Mouse (Mus musculus) retina, postnatal 1 day (tissue): ENCODE data around the gene Rhobtb1.

Experiments
- DNase-seq: peaks from one replicate; pipeline ENCODE4 v3.0.0-alpha.2; 2012

Rhobtb1 gene

DNA sequence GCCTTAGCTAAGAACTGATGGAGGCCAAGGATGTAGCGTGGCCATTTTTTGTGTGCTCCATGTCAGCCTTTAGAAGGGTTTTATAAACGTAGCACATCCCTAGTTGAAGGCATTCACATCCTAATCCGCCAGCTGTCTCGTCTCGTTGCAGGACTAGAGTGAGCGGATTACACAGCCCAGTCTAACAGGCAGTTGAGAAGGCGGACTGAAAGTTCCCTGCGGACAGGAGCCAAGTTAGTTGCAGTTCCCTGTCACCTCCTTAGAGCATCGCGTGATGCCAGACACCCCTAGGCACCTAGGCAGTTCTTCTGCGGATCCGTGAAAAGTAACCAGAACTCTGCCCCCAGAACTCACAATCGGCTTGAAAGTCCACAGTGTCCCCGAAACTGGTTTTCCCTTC lies 60.7 kb downstream of the Rhobtb1 start:
- peak; percentile 85 for DNase-seq

DNA sequence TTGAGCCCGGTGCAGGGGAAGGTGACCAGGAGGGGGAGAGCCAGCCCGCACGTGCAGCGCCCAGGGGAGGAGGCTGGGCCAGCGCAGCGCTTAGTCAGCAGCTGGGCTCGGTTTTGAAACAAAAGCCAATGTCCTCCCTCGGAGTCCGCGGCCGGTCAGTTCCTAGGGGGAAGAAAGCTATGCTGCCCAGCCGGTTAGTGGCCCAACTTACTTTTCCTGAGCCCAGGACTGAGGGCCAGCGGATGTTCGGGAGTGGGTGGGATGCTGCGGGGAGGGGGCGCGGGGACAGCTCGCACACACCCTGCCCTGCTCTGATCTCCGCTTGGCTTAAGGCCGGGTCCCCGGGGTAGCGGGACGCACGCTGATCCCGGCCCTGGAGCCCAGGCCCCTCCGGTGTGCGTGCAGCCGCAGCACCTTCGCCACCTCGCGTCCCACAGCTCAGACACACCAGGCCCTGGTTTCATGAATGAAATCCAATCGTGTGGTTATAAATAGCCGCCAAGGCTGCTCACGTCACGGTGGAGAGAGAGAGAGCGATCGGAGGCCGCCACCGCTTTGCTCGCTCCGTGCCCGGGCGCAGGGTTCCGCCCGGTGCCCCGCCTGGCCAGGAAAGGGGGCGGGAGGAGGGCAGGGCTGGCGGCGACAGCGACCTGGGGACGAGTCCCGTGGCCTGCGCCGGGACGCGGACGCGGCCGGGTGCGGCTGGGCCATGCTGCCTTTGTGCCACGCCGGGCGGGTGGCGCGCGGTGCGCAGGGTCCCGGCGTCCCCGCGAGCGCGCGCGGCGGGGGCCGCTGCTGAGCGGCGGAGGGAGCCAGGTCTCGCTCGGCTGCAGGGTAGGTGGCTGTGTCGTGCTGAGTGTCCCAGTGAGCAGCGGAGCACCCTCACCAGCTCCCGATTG lies 61.6 kb downstream of the Rhobtb1 start, which contains the start of gene A930033H14Rik:
TSS of gene A930033H14Rik (minus strand) at position 557 of the 899 bp plus-strand sequence.
- DNase-seq: peak; percentile 93

DNA sequence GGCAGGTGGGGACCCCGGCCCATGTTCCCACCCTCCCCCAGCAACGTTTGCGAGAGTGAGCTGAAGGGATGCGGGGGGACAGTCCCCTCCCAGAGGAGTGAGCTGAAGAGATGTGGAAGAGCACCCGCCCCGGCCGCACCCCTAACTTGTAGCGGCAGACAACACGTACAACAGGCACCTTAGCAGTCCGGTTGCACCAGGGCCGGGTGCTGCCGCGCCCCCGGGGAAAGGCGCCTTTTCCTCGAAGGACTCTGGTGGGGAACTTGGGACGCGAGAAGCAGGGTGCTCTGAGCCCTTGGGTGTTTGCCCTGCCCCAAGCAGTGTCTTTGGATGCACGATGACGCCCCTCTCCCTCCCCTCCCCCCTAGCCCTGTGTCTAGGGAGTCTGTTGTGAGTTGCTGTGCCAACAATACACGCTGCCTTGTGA lies 62.2 kb downstream of the Rhobtb1 start:
- DNase-seq: peak; percentile 66

DNA sequence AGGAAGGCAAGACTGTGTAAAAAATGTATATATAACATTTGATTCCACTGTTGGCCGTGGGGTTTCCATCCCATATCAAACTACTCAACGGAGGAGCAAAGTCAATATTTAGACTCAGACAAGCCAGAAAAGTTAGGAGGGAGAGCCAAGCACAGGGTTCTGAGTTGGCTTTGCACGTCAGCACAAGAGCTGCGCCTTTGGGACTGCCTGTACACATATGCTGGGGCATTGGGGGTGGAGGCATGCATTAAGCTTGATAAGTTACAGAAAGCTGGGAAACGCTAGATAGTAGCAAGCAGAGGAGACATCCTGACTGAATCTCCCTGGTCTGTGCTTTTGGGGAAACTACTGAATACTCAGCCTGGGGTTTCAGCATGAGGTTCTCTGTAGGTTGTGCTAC lies 62.8 kb downstream of the Rhobtb1 start:
- no peak for DNase-seq

DNA sequence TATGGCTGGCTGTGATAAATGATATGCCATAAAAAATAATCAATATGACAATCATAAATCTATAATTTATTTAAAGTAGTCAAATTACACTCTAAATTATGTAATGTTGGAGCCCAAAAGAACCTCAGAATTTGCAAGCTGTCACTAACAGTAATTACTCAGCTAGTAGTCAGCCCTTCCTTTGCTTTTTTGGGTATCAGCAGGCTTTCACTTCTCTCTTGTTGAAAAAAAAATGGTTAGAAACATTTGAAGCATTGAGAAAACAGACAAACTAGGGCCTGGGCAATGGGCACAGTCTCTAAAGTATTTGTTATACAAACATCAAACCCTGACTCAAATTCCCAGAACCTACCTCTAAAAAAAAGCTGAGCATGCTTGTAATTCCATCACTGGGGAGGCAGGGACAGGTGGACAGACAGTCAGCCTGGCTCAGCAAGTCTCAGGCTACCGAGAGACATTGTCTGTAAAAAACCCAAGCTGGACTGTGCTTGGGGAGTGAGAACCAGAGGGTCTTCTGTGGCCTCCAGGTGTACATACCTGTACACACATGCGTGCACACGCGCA lies 66.0 kb downstream of the Rhobtb1 start:
- no peak for DNase-seq

DNA sequence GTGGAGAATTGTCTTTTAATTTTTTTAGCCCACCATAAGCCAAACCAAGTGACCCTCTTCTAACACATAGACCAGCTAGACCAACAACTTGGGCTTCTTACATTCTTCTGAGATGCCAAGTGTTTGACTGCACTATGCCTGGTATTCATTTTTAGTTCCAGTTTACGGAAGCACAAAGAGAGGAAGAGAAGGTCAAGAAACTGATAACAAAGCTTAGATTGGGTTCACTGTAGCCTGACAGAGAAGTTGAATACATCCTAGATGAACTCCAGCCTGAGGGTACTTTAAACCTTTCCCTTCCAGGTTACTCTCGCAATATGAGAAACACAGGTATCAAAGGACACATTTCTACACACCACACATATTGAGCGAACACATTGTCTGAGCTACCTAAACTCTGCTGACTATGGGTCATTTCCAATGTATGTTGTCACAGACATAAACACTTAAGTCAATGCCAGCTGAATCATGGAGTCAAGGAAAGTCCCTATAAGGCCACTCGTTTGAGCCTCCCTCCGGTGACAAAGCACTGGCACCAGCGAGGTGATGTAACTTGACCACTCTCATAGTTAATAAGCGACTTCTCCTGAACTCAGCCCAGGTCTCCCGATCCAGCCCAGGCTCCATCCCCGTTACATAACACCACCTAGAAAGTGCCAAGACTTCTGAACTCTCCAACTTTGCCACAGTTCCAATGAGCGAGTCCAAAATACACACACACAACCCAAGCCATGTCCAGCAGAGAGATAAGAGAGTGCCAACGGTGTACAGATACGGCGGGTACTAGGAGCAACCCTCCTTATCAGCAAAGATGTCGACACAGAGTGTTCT lies 67.4 kb downstream of the Rhobtb1 start:
- DNase-seq: no peak

DNA sequence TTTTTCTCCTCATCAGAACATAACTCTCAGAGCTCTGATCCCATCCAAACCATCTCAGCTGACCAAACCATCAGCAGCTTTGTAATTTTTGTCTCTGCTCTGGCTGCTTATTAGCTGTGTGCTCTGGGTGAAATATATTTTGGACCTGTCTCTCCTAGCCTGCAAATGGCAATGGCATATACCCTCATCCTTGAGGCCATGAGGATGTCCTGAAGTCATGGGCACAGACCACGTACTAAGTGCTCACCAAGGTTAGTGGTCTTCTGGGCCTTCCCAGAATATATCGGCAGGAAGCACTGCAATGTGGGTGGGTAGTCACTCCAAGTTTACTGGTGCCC lies 68.0 kb downstream of the Rhobtb1 start:
- no peak for DNase-seq

DNA sequence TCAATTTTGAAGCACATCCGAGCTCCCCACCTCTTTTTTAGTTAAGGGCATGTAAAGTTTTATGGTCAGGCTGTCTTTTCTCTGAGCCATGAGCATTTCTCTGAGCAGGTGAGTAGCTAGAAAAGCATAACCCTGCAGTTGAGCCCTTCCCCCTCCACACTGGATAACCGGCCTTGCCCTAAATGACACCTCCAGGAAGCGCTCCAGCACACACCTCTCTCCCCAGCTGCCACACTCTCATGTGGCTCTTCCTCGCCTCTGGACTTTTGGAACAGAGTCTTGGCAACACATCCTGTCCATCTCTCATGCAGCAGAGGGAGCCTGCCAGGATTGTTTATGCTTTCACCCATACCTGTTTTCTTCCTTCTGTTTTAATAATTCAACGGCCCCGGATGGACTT lies 69.1 kb downstream of the Rhobtb1 start:
- no peak for DNase-seq

DNA sequence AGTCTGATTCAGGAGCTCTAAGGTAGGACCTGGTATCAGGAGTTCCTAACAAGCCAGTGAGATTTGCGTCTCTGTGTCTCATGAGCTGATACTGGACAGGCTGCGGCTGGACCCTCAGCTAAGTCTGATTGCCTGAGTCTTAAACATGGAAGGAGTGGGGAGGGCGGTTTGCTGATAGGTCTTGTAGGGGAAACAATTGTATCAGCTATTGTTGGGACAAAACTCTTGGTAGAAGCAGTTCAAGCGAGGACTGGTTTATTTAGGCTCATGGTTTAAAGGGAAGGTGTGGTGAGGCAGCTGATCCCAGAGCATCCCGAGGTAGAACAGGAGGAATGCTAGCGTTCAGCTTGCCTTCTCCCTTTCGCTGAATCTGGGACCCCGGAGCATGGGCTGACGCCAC lies 69.9 kb downstream of the Rhobtb1 start:
- no peak for DNase-seq

DNA sequence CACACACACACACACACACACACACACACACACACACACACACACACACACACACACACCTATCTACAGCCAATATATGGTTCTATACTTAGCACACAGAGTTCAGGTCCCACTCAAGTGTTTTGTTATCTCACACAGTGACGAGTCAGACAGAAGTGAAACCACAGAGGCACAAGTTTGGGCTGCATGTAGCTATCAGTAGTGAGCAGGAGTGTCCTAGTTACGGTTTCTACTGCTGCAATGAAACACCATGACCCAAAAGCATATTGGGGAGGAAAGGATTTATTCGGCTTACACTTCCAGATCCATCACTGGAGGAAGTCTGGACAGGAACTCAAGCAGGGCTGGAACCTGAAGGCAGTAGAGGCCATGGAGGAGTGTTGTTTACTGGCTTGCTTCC lies 70.7 kb downstream of the Rhobtb1 start:
- DNase-seq: no peak

DNA sequence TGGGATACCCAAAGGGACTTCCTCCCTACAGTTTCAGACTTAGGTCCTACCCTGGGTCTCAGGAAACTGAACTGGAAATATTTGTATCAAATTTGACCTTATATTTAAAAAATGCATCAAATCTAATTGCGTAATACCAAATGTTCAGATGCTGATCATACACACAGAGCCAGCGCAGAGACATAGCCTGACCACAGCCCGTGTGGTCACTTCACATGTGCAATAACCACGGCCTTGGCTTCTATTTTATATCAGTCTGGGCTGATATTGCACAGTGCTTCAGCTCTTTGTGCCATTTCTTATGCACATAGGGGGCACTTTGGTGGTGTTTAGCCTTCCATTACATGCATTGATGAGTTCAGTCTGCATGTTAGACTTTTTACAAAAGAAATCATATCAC lies 72.0 kb downstream of the Rhobtb1 start:
- DNase-seq: no peak

DNA sequence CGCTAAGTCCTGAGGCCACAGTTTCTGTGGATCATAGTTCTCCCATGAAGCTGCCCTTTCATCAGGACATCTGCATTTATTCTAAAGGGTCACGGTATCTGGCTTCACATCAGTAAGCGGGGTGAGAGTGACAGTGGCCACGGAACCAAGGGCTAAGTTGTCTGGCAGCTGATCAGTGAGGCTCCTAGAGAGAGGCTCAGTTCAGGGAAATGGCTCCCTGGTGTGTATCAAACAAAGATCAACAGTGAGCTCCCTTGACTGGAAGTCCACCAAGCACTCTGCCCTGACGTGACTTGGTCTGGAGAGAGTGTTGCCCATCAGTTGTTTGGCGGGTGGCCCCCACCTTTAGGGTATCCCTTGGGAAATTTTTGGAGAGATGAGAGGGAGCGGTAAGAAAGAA lies 73.0 kb downstream of the Rhobtb1 start:
- DNase-seq: no peak

DNA sequence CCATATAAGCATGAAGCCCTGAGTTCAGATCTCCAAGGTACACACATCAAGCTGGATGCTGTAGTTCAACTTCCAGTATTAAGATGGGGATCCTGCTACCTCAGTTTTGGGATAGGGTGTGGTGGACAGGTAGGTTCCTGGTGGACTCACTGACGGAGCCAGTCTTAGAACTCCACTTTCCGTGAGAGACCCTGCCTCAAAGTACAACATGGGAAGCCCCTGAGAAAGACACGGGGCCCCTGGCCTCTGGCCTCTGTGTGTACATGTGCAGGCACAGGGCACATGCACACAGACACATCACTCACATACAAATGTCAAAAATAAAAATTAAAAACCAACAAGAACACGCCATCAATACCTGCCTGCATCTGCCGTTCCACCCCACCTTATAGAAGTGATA lies 74.2 kb downstream of the Rhobtb1 start:
- DNase-seq: no peak

DNA sequence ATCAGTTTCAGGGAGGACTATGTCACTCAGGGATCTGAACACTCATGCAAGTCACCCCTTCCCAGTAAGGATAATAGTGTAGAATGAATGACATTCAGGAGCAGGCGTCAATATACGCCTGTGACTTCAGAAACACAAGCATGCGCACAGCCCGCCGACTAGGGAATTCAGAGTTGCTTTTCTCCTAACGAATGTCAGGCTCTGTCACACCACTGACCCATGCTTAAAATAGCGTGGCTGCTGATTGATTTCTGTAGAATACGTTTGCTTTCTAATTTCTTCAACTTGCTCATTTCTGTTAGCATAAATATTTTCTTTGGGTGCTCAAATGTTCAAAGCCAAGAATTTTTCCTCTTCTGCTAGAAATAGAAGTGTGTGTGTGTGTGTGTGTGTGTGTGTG lies 74.7 kb downstream of the Rhobtb1 start:
- no peak for DNase-seq

DNA sequence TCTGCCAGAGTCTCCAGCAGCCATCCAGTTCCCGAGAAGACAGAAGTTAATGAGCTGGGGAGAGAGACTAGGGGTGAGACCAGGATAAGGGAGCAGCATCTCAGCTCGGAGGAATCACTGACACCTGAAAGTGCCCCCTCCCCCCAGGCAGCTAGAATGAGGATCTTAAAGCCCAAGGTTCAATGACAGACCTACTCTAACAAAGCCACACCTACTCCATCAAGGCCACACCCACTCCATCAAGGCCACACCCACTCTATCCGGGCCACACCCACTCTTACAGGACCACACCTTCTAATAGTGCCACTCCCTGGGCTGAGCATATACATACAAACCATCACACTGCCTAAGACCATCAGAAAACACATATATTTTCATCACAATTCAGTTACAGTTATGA lies 86.0 kb downstream of the Rhobtb1 start:
- no peak for DNase-seq

DNA sequence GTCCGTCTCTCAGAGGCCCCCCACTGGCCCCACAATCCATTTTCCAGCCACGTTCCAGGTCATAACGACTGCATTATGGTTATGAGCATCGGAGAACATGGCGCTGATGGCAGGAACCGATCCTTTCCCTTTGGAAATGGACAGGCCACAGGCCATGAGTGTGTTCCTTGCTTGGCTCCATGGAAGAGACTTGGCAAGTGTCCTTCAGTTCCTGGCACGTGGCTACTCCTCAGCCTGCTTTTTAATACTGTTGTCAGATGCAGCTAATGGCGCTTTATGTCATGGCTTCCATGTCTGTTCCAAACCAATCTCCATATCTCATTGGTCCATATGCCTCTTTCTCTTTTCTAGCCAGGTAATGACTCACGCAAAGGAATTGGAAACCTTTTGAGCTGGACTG lies 86.5 kb downstream of the Rhobtb1 start:
- no peak for DNase-seq

DNA sequence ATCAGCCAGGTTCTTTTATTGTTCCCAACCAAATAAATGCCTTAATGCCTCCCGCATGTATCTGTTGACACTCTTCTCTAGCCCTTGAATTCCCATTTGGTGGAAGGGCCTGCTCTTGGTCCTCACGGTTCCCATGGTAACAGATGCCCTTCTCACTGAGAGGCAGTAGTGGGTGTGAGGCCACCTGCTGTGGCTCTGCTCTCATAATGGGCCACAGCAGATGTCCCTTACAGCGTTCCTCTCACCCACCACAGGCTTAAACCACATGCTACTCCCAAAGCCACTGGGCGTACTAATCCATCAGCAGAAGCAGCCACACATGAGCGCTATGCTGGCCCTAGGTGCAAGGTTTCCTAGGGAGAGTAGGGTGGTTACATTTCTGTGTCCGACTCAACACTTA lies 87.1 kb downstream of the Rhobtb1 start:
- DNase-seq: peak; percentile 75

DNA sequence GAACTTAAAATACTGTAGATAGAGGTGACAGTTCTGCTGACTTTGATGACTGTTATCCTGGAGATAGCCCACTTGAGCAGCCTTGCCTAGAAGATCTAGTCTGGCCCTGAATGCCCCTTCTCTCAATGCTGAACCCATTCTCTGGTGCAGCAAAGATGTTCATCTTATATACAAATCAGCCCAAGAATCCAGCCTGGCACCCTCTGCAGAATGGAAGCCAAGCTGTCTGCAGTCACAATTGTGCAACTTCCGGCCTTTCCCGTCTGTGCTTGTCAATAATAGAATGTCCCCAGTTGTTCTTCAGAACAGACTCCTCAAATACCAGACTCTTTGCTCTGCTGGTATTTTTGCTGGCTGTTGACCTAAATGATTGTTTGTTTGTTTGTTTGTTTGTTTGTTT lies 89.3 kb downstream of the Rhobtb1 start:
- DNase-seq: no peak

DNA sequence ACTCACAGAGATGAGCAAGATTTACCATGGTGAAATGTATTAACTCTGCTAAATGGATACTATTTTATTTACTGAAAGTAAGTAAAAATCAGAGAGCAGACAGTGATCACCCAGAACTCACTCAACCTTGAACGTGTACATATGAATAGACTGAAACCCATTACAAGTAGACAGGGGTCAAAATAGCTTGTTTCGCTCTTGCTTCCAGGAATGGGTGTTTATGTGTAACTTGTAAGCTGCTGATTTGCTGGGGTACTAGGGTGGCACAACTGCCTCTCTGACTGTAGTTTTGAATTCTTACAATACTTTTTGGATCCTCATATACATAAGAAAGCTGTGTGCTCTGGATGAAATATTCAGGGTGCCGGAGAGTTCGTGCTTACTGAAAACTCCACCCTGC lies 93.9 kb downstream of the Rhobtb1 start:
- DNase-seq: no peak

DNA sequence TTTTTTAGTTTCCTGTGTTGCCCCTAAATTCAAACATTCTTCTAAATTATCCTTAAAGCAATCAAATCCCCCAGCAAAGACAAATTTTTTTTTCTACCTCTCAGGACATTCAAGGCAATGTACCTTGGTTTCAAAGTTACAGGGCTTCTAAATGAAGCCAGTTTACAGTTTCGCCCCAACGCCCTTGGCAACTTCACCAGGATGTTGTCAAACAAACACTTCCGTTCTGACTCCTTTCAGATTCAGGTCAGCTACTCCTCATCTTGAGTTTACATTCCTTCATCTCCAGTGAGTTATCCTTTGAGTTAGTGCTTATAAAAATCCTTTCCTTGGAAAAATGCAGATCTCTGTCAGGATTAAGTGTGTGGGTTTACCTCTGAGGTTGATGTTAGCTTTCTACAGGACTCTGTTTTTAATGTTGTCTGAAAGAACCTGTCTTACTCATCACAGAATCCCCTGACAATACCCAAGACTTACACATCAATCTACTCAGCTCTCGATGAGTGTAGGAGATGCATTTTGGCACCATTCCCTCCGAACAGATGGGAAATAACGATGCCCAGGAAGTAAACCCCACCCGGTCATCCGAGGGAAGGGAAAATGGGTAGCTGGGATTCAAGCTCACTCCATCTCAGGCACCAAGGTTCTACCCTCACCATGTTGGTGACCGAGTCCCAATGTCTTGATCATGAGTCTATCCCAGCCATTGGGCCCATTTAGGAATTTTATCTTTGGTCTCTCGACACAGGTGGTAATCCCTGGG lies 94.9 kb downstream of the Rhobtb1 start:
- no peak for DNase-seq

DNA sequence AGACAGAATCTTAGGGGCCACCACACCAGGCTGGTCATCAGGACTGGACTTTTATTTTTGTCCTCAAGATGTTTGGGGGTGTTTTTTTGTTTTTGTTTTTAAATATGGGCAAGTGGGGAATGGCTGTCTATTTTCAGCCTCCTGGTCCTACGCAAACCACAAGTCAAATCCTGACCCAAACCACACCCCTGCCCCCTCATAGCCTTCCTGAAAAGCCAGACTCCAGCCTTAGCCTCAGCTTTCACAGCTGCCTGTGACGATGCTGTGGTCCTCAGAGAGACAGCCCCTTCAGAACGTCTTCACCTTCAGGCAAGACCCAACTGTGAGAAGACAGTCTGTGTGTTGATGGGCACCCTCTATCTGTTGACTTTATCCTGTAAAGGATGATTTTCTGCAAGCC lies 95.5 kb downstream of the Rhobtb1 start:
- DNase-seq: no peak

DNA sequence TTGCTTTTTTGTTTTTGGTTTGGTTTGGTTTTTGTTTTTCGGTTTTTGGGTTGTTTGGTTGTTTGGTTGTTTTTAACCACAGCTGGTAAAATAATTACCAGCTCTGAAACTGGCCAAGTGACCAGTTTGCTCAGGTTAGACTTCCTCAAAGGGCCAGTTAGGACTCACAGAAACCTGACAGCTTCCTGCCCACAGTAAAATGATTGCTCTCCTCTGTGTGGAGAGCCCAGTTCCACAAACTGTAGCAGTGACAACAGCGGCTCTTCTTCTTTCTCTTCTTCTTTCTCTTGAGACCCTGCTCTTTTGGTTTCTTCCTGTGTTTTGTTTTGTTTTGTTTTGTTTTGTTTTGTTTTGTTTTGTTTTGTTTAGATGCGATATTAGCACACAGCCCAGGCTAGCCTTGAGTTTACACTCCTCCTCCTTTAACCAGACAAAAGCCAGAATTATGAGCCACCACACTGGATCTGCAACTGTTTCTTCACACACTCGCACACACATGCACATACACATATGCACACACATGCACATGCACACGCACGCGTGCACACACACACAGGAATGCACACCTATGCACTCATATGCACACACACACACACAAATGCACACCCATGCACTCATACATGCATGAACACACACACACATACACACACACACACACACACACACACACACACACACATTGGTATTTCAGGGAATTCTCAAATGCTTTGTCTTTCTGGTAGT lies 96.2 kb downstream of the Rhobtb1 start:
- DNase-seq: no peak
